Mouse (Mus musculus) cortical plate, adult 2 months (tissue): ENCODE measurements around the gene Prrg2. TPM values are rescaled to one million over a fixed set of nuclear protein-coding genes. Genes with fewer than 3 reads are reported as not detected.

Experiments used
- H3K27ac ChIP-seq: fragments of 200-500 bp; 2 replicates; pipeline ENCODE4 v1.5.1; 2012; ENCODE audit warnings: low read length, control low read depth, inconsistent platforms; ENCODE audit not compliant: insufficient read depth
- H3K4me1 ChIP-seq: fragments of 200-500 bp; 2 replicates; pipeline ENCODE4 v1.6.1; 2011; ENCODE audit warnings: low read length; ENCODE audit not compliant: control insufficient read depth, insufficient read depth
- H3K4me3 ChIP-seq: fragments of 200-500 bp; 2 replicates; pipeline ENCODE4 v1.5.1; 2011; ENCODE audit warnings: mild to moderate bottlenecking, low read length, control low read depth; ENCODE audit not compliant: insufficient read depth
- CTCF ChIP-seq: fragments of 200-500 bp; IDR thresholded peaks from 2 replicates; pipeline ENCODE4 v1.5.1; 2011; ENCODE audit warnings: mild to moderate bottlenecking, control low read depth, low read length; ENCODE audit not compliant: insufficient read depth; ENCODE audit errors: extremely low read depth
- POLR2A ChIP-seq: fragments of 200-500 bp; IDR thresholded peaks from 2 replicates; pipeline ENCODE4 v1.6.1; 2011; ENCODE audit warnings: mild to moderate bottlenecking, low read length, control low read depth; ENCODE audit not compliant: insufficient read depth; ENCODE audit errors: extremely low read depth
- polyA plus RNA-seq: library from polyadenylated mRNA; depleted of rRNA; stranded (reverse); fragments of >200 nt; gene quantifications from 2 replicates; pipeline ENCODE4 v1.2.3, GENCODE M21; 2012

The Prrg2 gene
- polyA plus RNA-seq, 1 experiment, result 23.2 TPM

GRCm38 (mm10) chr7:45052181-45052861 is 10.2 kb downstream of the Prrg2 start:
- TF ChIP-seq POLR2A, result no peak
- TF ChIP-seq CTCF, result no peak
- H3K4me3 ChIP-seq, result peak overlapping the region; percentile 47
- H3K27ac ChIP-seq, result peak overlapping the region; percentile 90
- no peaks in the 10 kb centered on the region for H3K4me1 ChIP-seq

- no peaks in the 10 kb centered on the region for H3K4me1 ChIP-seq
- H3K27ac ChIP-seq, result no peak overlapping the region
- no peak for TF ChIP-seq CTCF
- TF ChIP-seq POLR2A, result no peak
- peak overlapping the region; percentile 47 for H3K4me3 ChIP-seq
These were observed 10.9 kb downstream of the Prrg2 start for GRCm38 (mm10) chr7:45051601-45051974.

- no peak for TF ChIP-seq CTCF
- no peak for TF ChIP-seq POLR2A
- peak overlapping the region; percentile 47 for H3K4me3 ChIP-seq
- no peaks in the 10 kb centered on the region for H3K4me1 ChIP-seq
- no peak overlapping the region for H3K27ac ChIP-seq
These were observed 11.4 kb downstream of the Prrg2 start for GRCm38 (mm10) chr7:45050945-45051600.

GRCm38 (mm10) chr7:45048923-45049657 is 13.4 kb downstream of the Prrg2 start:
- no peak overlapping the region for H3K4me3 ChIP-seq
- H3K27ac ChIP-seq, result no peak overlapping the region
- no peaks in the 10 kb centered on the region for H3K4me1 ChIP-seq
- TF ChIP-seq CTCF, result no peak

- no peak for TF ChIP-seq POLR2A
- TF ChIP-seq CTCF, result no peak
- Histone ChIP-seq H3K4me1 (no peaks in the 10 kb centered on the region), H3K27ac (no peak overlapping the region), H3K4me3 (no peak overlapping the region)
These were observed 14.2 kb downstream of the Prrg2 start for GRCm38 (mm10) chr7:45048001-45048890.

- no peak for TF ChIP-seq POLR2A
- TF ChIP-seq CTCF, result no peak
- Histone ChIP-seq H3K4me1 (no peaks in the 10 kb centered on the region), H3K27ac (no peak overlapping the region), H3K4me3 (no peak overlapping the region)
These were observed 15.0 kb downstream of the Prrg2 start for GRCm38 (mm10) chr7:45047491-45047890.

GRCm38 (mm10) chr7:45046853-45047350 is 15.6 kb downstream of the Prrg2 start:
- Histone ChIP-seq H3K27ac (no peak overlapping the region), H3K4me3 (no peak overlapping the region), H3K4me1 (no peaks in the 10 kb centered on the region)
- TF ChIP-seq CTCF (no peak), POLR2A (no peak)

GRCm38 (mm10) chr7:45045741-45046140 is 16.7 kb downstream of the Prrg2 start:
- TF ChIP-seq POLR2A (no peak), CTCF (no peak)
- H3K4me3 ChIP-seq, result no peak overlapping the region
- H3K4me1 ChIP-seq, result no peaks in the 10 kb centered on the region
- no peak overlapping the region for H3K27ac ChIP-seq

GRCm38 (mm10) chr7:45043307-45043706 is 19.2 kb downstream of the Prrg2 start:
- Histone ChIP-seq H3K4me3 (no peak overlapping the region), H3K4me1 (no peaks in the 10 kb centered on the region), H3K27ac (no peak overlapping the region)
- TF ChIP-seq POLR2A (no peak), CTCF (no peak)
